Mouse (Mus musculus): ENCODE measurements around the gene Ank. TPM values are rescaled to one million over a fixed set of nuclear protein-coding genes. Genes with fewer than 3 reads are reported as not detected.

Gene Ank
- polyA plus RNA-seq, 1 experiment: 20.7 TPM

- Histone ChIP-seq H3K27ac (ENCODE audit: control insufficient read depth, insufficient read depth, low read depth, low read length, poor library complexity) (no peak overlapping the region), H3K4me3 (replicated peaks; ENCODE audit: control insufficient read depth, low read depth, low read length) (no peak overlapping the region), H3K4me1 (ENCODE audit: control insufficient read depth, insufficient read depth, low read length) (peaks cover 2% of the 10 kb centered on the region; the same call in 1 of the 2 replicates)
- 86% methylated on average over 5 of the region's 5 CpGs for WGBS
- TF ChIP-seq POLR2A (IDR thresholded peaks at IDR 0.05; ENCODE audit: borderline replicate concordance, control insufficient read depth, low read depth, low read length): no peak
Observed at GRCm38 (mm10) chr15:27486279-27486618, 19.8 kb downstream of the Ank start.

DNA sequence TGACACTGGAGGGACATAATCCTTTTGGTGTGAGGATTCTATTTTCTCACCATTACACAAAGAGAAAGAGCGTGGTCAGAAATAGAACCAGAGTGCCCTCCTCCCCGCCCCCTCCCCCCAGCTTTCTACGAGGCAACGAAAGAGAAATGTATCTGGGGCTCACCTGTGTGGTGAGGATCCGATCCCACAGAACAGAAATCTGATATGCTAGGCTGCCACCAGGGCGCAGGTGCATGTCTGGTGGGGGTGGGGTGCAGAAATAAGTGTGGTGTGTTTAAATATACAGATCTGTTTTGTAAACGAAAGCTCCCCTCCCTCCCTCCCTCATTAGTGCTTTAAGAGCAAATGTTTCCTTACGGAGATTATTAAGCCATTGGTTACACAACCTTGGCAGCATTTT is 20.6 kb downstream of the Ank start:
- TF ChIP-seq CTCF (IDR thresholded peaks at IDR 0.05; ENCODE audit: control insufficient read depth, insufficient read depth, low read length) (no peak), POLR2A (IDR thresholded peaks at IDR 0.05; ENCODE audit: borderline replicate concordance, control insufficient read depth, low read depth, low read length) (no peak)
- Histone ChIP-seq H3K4me3 (replicated peaks; ENCODE audit: control insufficient read depth, low read depth, low read length) (no peak overlapping the region), H3K4me1 (ENCODE audit: control insufficient read depth, insufficient read depth, low read length) (peaks cover 2% of the 10 kb centered on the region; the same call in 1 of the 2 replicates), H3K27ac (ENCODE audit: control insufficient read depth, insufficient read depth, low read depth, low read length, poor library complexity) (no peak overlapping the region)
- WGBS: 76% methylated on average over 8 of the region's 8 CpGs

- TF ChIP-seq POLR2A (IDR thresholded peaks at IDR 0.05; ENCODE audit: borderline replicate concordance, control insufficient read depth, low read depth, low read length) (no peak), CTCF (IDR thresholded peaks at IDR 0.05; ENCODE audit: control insufficient read depth, insufficient read depth, low read length) (no peak)
- WGBS: 90% methylated on average over 10 of the region's 10 CpGs
- no peak overlapping the region for H3K4me3 ChIP-seq (replicated peaks; ENCODE audit: control insufficient read depth, low read depth, low read length)
- H3K4me1 ChIP-seq (ENCODE audit: control insufficient read depth, insufficient read depth, low read length): peaks cover 2% of the 10 kb centered on the region; the same call in 1 of the 2 replicates
- no peak overlapping the region for H3K27ac ChIP-seq (ENCODE audit: control insufficient read depth, insufficient read depth, low read depth, low read length, poor library complexity)
Observed at GRCm38 (mm10) chr15:27488042-27488441, 21.6 kb downstream of the Ank start.

DNA sequence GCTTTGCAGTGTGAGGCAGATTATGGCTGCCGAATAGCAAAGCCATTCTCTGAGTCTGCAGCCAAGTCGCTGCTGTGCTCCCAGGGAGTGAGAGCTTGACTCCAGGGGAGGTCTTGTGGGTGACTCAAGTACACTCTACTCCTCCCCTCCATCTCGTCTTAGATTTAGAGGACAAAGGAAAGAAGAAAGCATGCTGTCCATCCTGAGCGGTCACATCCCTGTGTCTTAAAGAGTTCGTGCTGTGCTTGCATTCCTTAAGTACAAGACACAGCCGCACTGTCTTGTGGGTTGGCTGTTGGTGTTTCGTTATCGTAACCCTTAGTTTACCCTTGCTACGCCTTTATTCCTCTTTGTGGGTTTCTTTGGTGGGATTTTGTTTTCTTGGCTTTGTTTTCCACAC is 24.2 kb downstream of the Ank start:
- peaks cover 1% of the 10 kb centered on the region; the same call in 1 of the 2 replicates for H3K4me1 ChIP-seq (ENCODE audit: control insufficient read depth, insufficient read depth, low read length)
- TF ChIP-seq POLR2A (IDR thresholded peaks at IDR 0.05; ENCODE audit: borderline replicate concordance, control insufficient read depth, low read depth, low read length): no peak
- no peak for TF ChIP-seq CTCF (IDR thresholded peaks at IDR 0.05; ENCODE audit: control insufficient read depth, insufficient read depth, low read length)
- WGBS: 85% methylated on average over 9 of the region's 9 CpGs
- no peak overlapping the region for H3K27ac ChIP-seq (ENCODE audit: control insufficient read depth, insufficient read depth, low read depth, low read length, poor library complexity)
- H3K4me3 ChIP-seq (replicated peaks; ENCODE audit: control insufficient read depth, low read depth, low read length): no peak overlapping the region

GRCm38 (mm10) chr15:27491425-27492070 is 25.1 kb downstream of the Ank start:
- no peak overlapping the region for H3K27ac ChIP-seq (ENCODE audit: control insufficient read depth, insufficient read depth, low read depth, low read length, poor library complexity)
- WGBS: 23% methylated on average over 8 of the region's 8 CpGs
- H3K4me3 ChIP-seq (replicated peaks; ENCODE audit: control insufficient read depth, low read depth, low read length): no peak overlapping the region
- peaks cover 3% of the 10 kb centered on the region; the same call in 1 of the 2 replicates for H3K4me1 ChIP-seq (ENCODE audit: control insufficient read depth, insufficient read depth, low read length)
- TF ChIP-seq CTCF (IDR thresholded peaks at IDR 0.05; ENCODE audit: control insufficient read depth, insufficient read depth, low read length): no peak
- TF ChIP-seq POLR2A (IDR thresholded peaks at IDR 0.05; ENCODE audit: borderline replicate concordance, control insufficient read depth, low read depth, low read length): no peak

DNA sequence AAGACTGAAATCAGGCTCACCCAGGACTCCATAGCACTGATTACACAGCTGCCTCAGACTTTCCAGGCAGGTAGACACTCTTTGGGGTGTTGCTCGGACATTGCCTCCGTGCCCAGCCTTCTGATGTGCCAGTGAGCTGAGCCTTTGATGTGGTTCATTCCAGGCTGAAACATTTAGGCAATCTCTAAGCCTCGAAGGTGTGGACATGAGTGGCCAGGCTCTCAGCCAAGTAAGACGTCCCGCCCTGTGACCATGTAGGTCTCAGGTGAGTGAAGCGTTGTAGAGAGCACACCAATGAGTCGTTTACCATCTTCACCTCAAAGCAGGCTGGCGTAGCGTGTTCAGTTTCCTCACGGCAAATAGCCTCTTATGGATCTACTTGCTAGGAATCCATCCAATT is 25.7 kb downstream of the Ank start:
- no peak overlapping the region for H3K4me3 ChIP-seq (replicated peaks; ENCODE audit: control insufficient read depth, low read depth, low read length)
- H3K4me1 ChIP-seq (ENCODE audit: control insufficient read depth, insufficient read depth, low read length): peaks cover 4% of the 10 kb centered on the region
- TF ChIP-seq POLR2A (IDR thresholded peaks at IDR 0.05; ENCODE audit: borderline replicate concordance, control insufficient read depth, low read depth, low read length): no peak
- no peak for TF ChIP-seq CTCF (IDR thresholded peaks at IDR 0.05; ENCODE audit: control insufficient read depth, insufficient read depth, low read length)
- H3K27ac ChIP-seq (ENCODE audit: control insufficient read depth, insufficient read depth, low read depth, low read length, poor library complexity): no peak overlapping the region
- 80% methylated on average over 10 of the region's 10 CpGs for WGBS

DNA sequence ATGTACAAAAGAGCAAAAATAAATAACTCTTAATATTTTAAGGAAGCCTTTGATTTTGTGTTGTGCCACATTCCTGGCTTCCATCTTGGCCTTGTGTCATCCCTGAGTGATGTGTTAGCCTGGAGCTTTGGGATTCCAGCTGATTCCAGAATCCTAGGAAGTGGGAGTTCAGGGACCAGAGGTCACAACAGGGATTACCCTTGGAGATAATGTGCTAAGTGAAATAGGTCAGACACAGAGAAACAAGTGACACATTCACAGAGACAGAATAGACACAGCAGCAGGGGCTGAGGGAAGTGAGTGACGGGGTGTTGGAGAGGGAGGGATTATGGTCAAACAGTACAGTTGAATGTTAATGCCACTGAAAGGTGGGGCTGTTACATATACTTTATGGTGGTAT is 26.3 kb downstream of the Ank start:
- Histone ChIP-seq H3K4me1 (ENCODE audit: control insufficient read depth, insufficient read depth, low read length) (peaks cover 4% of the 10 kb centered on the region), H3K4me3 (replicated peaks; ENCODE audit: control insufficient read depth, low read depth, low read length) (no peak overlapping the region), H3K27ac (ENCODE audit: control insufficient read depth, insufficient read depth, low read depth, low read length, poor library complexity) (no peak overlapping the region)
- TF ChIP-seq CTCF (IDR thresholded peaks at IDR 0.05; ENCODE audit: control insufficient read depth, insufficient read depth, low read length): no peak
- no peak for TF ChIP-seq POLR2A (IDR thresholded peaks at IDR 0.05; ENCODE audit: borderline replicate concordance, control insufficient read depth, low read depth, low read length)
- 71% methylated on average over 1 of the region's 1 CpGs for WGBS

- peak overlapping the region; percentile 47 for H3K27ac ChIP-seq (ENCODE audit: control insufficient read depth, insufficient read depth, low read depth, low read length, poor library complexity)
Observed at GRCm38 (mm10) chr15:27493516-27493915, 27.0 kb downstream of the Ank start.

DNA sequence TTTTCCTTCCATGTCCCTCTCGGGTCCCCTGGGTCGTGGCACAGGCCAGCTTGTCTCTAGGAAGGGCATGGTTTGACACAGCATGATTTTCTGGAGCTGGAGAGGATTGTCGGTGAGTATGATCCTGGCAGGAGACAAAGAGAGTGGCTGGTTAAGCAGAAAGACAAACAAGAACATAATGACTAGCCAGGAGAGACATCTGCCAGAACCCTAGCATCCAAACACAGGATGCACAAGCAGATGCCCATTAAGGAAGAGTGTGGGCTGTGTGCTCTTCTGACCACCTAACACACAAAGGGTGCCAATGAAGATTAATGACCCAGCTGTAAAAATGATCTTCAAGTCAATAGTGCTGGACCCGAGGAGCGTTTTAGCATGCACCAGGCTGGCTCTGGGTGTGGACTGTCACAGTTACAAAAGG is 29.5 kb downstream of the Ank start:
- H3K4me3 ChIP-seq (replicated peaks; ENCODE audit: control insufficient read depth, low read depth, low read length): no peak overlapping the region
- peak overlapping the region; percentile 50; the same call in 1 of the 2 replicates for H3K27ac ChIP-seq (ENCODE audit: control insufficient read depth, insufficient read depth, low read depth, low read length, poor library complexity)
- H3K4me1 ChIP-seq (ENCODE audit: control insufficient read depth, insufficient read depth, low read length): peaks cover 4% of the 10 kb centered on the region
- no peak for TF ChIP-seq POLR2A (IDR thresholded peaks at IDR 0.05; ENCODE audit: borderline replicate concordance, control insufficient read depth, low read depth, low read length)
- TF ChIP-seq CTCF (IDR thresholded peaks at IDR 0.05; ENCODE audit: control insufficient read depth, insufficient read depth, low read length): no peak
- 85% methylated on average over 5 of the region's 5 CpGs for WGBS

More at GRCm38 (mm10) chr15:27493516-27493915, 27.0 kb downstream of the Ank start:
- Histone ChIP-seq H3K4me1 (ENCODE audit: control insufficient read depth, insufficient read depth, low read length) (peaks cover 4% of the 10 kb centered on the region), H3K4me3 (replicated peaks; ENCODE audit: control insufficient read depth, low read depth, low read length) (no peak overlapping the region)
- no peak for TF ChIP-seq CTCF (IDR thresholded peaks at IDR 0.05; ENCODE audit: control insufficient read depth, insufficient read depth, low read length)
- TF ChIP-seq POLR2A (IDR thresholded peaks at IDR 0.05; ENCODE audit: borderline replicate concordance, control insufficient read depth, low read depth, low read length): no peak
- WGBS: 57% methylated on average over 10 of the region's 10 CpGs
